Mouse (Mus musculus) ES-E14 (cell line): ENCODE results near the gene Ccl2.

Source experiments
- HCFC1 ChIP-seq: IDR thresholded peaks from 2 replicates; pipeline ENCODE4 v1.6.1; 2012; ENCODE audit warnings: low read length, inconsistent platforms, borderline replicate concordance; ENCODE audit not compliant: insufficient read depth
- ZNF384 ChIP-seq: IDR thresholded peaks from 2 replicates; pipeline ENCODE4 v1.6.1; 2012; ENCODE audit warnings: low read depth, low read length, inconsistent platforms

DNA sequence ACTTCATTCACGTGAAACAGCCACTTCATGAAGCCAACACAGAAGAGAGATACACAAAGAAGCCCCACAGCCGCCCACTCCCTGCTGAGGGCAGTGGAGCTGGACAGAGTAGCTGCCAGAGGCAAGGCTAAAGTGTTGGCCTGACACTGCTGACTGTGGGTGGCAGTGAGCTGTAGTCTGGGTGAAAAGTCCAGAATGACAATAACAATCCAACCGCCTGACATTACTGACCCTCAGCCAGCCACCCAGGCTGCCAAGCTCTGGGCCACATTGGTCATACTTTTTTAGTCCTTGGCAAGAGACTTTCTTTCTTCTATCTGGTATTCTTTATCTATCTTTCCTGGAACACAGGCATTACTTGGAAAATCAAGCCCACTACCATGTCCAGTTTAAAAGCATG, 35.7 kb downstream of the Ccl2 start:
- no peak for TF ChIP-seq ZNF384
- TF ChIP-seq HCFC1: no peak
